Mouse (Mus musculus): ENCODE data around the gene Cd82. TPM values are rescaled to one million over a fixed set of nuclear protein-coding genes. Genes with fewer than 3 reads are reported as not detected.
A peak's percentile ranks its signal among the peaks of the same experiment; 100 is the strongest.

The Cd82 gene
- total RNA-seq, 2 experiments from 2014 or later: 44.1 to 47.5 TPM

DNA sequence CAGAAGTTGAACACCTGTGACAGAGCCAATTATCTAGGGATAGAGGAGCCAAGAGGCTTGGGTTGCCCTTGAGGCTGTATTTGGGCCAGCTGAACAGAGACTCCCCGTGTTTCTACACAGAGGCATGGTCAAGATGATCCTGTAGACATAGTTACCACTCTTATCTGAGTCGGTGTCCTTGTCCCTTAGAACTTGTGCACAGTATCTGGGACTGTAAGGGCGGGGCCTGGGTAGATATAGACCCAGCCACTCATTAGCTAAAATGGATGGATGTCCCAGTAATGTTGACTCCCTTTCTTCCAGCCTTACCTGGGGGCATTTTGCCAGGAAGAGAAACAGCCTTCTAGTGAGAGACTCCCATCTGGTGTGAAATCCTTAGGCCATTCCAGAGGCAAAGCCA lies 3.4 kb upstream of the Cd82 start:
- no peak for DNase-seq

DNA sequence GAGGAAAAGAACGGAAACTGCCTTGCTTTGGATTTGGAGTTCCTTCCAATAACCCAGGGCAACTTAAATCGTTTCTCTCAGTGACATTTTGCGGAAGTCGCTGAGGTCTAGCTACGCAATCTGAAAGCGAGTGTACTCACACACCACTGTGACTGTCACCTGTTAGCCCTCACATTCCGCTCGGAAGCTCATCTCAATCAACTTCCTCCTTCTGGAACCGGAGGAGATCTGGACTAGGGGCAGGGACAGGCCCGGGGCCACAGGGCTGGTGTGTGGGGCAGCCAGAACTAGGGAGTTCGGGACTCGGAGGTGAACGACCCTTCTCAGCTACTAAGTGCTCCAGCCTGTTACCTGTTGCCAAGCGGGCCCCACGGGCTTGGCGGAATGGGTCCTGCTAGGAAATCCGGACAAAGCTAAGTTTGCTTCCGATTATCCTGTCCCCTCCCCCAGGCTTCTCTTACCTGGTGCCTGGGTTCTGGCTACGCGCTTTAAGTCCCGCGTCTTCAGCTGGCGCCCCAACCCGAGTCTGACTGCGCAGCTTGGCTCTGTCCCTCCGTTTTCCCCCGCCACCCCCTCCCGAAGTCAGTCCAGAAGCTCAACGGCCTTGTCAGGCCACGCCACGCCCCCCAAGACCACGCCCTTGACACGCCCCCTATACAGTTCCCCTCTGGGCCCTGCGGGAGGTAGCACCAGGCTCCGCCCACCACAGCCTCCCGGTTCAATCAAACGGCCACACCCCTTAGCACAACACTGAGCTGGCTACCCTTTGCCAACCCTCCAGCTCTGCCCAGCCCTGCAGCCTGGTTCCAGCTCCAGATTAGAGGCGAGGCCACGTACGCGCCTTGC lies 848 bp downstream of the Cd82 start:
- DNase-seq: peak; percentile 99

DNA sequence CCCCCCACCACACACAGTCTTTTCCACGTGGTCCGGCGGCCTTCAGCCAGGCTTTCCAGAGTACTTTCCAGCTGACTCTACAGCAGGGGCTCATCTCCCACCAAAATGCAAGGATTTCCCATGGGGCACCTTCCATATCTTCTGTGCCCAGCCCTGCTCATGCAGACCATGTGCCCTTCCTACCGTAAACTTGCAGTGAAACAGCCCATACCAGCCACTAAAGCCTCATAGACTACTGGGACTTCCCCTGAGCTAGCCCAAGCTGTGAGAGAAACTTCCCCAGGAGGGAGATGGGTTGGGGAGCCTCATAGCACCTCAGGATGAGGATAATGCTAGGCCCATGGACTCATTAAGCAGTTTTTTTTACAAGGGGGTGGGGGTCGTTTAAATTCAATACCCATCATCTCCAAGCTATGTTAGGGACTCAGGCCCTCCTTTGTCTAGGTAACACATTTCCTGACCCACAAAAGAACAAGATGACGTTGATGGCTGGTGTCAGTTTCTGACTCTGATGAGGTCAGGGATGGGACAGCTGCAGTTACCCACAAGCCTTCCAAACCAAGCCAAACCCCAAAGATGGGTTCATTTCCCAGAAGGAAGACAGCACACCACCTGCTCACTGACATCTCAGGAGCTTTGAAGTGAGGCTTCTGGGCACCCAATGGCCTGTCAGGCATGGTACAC lies 2.0 kb downstream of the Cd82 start:
- no peak for DNase-seq

DNA sequence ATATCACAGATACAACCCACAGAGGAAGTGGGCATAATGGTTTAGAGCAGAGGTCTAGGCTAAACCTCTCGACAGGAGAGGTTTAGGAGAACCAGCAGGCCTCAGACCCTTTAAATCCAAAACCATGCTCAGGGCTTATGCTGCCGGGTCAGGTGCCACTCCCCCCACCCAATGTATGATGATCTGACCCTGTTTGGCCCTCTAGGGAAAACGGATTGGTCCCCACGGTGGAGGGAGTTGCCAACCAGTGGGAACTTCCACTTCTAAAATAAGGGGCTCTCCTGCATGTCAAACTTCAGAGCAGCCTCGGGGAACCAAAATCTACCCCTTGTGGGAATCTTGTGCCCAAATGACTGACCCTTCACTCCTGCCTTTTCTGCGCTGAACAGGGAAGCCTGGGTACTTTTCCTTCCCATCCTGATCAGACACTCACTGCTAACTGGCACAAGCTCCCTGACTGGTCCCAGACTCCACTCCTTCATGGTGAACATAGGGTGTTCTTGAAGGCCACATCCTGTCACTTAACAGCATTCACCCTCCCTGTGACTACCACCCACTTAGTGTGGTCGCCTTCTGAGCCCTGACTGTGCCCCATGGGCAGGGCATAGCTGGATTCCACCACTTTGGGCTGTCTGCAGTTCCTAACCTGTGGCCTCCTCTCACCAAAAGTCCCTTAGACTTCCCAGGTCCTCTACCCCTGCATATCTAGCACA lies 3.6 kb downstream of the Cd82 start:
- no peak for DNase-seq

DNA sequence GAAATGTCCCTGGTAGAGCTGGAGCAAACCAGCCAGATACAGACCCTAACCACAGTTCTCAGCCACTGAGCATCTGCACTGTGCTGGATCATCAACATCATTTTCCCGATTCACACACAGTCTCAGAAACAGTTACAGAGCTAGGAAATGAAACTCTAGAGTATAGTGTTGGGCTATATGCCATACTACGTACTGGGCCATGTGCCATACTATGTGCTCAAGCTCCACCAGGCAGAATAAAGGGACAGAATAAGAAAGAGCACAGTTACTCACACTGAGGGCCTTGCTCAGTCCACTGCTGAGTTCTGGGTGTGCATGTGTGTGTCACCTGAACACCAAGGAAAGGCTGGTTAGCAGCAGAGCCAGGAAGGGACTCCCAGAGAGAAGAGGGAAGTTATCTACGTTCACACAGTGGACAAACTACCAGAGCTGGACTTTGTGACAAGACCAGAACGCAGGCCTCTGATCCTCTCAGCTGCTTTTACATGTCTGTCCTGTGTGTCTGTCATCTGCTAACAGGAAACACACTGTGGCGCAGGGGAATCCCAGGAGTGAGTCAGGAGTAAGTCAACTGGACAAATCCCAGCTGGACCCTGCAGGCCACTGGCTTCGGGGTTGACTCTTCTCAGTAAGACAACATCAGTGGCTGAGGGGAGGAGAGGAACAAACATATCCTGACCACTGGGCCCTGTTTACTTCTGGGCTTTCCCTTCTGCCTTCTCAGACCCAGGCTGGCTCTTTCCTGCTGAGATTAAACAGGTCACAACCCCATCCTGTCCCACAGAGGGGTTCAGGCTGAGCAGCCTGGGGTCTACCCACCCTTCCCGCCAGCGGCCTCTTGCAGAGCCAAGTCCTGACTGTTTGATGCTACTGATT lies 4.4 kb downstream of the Cd82 start:
- DNase-seq: no peak

DNA sequence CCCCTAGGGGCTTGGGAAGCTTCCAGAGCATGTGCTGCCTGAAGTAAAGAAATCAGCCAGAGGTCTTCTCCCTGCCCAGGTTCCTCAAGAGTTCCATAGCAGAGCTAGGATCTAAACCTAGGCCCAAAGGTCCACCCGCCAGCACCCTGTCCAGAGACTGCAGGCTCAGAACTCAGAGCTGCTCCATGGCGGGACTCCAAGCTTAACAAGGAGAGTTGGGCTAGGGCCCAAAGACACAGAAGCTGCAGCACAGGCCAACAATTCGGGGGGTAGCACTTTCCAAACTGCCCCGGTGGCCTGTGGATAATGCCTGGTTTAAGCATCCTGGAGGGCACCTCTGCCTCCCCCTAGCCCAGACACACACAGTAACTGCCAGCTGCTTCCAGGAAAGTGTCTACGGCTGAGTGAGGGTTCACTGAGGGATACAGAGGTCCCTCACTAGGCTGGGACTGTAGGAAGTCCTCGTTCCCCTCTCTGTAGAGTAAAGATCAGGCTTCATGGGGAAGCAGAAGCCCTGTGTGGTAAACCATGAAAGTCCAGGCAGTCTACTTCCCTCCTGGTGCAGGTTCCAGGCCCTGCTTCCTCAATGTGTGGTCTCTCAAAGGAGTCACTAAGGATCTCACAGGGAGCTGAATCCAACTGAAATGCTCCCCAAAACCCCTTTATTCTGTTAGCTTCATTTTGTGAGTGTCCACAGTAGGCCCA lies 5.4 kb downstream of the Cd82 start:
- no peak for DNase-seq

DNA sequence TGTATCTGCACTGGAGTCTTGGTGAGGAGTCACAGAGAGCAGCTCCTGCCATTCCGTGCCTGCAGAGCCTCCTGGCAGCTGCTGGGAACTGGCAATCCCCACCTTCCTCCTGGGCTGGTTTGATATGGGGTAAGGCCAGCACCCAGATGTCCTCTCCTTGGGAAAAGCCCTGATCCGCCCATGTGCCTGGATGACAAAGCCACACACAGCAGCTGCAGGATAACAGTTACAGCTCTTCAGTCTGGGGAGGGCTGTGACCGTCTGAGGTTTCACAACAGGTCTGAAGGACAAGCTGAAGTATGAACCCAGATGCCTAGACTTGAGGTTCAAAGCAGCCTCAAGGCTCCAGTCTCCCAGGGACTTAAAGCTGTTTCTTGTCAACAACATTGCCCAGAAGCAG lies 6.8 kb downstream of the Cd82 start:
- DNase-seq: peak; percentile 43

DNA sequence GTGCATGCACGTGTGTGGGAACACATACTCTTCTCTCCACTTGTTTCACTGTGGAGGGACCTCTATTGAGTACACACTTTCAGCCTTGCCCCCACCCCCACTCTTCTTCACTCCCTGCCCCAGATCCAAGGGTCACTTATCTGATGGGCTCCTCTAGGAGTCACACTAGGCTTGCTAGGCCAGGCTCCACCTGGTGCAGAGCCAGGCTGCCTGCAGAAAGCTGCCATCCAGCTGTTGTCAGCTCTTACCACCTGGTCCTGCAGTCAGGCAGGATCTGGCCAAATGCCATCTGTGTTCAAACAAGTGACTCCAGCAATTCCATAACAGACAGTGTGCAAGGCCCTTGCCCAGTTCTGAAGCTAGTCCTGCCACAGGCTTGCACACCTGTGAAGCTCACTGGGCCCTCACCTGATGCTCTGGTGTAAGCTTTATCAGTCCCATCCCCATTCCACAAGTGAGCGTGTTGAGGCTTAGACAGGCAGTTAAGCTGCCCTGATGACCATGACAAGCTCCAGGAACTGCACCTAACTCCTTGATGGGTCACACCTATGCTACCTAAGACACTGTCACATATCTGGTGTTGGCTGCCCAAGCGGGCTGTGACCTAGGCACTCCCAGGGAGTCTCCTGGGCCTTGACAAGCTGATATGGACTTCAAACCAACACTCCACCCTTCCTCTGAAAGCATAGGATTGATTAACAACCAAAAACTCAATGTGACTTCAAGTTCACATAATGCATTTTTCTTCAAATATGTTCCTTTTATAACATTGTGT lies 7.9 kb downstream of the Cd82 start:
- DNase-seq: peak; percentile 47

DNA sequence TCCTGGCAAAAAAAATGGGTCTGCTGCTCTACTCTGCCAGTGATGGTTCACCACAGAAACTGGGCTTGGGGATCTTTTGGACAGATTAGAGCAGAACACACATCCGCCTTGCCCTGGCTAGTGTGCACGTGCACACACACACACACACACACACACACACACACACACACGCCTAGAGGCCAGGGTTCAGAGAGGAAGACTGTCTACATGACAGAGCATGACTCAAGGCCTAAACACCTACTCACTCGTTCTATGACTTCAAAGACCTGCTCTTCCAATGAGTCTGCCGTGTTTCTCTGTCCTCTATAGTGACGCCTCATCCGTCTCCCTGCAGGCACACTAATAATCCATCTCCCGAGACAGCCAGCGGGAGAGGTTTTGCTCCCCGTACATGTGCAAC lies 8.6 kb downstream of the Cd82 start:
- no peak for DNase-seq

DNA sequence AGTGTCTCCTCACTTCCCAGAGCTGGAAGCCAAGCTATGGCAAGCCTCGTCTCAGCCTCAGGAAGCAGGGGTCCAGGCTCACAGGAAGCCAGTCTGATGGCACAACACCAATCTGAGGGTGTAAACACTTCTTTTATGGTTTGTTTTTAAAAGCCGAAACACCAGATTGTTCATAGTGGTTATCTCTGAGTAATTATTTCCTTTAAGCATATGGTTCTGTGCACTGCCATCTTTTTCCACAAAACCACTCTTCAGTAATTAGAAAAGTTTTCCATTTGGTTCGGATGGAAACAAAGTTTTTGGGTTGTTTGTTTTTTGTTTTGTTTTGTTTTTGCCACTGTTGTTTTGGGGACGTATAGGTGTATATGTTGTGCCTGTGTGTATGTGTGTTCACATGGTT lies 9.9 kb downstream of the Cd82 start:
- no peak for DNase-seq

DNA sequence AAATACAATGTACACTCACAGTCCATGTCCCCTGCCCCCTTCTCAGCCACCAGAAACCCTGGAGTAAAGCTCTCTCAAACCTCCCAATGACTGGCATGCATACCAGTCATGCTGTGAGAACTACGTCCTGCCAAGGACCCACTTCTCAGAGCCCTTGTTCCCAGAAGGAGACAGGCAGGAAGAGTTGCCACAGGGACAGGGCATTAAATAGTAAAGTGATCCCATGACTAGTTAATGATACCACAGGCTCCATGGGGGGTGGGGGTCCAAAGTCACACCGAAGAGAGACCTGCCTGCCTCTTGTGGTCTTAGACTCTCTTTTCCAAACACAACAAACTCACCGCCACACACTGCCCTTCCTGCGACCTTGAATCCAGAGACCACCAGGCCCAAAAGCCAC lies 10.4 kb downstream of the Cd82 start:
- no peak for DNase-seq

DNA sequence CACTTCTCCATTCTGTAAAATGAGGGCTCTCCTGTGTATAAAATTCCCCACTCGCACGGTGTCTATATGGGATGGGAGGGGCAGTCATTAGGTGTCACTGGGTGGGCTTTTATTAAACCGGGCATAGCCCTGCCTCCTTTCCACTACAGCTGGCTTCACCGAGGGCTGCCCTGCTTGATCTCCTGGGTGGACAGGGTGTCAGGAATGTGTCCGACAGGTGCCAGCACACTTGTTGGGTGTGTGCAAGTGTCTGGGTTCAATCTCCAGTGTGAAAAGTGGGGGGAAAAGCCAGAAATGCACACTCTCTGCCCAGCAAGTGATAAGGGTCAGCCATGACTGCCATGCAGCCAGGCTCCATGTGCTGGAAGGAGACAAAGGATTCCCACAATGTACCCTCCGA lies 10.9 kb downstream of the Cd82 start:
- no peak for DNase-seq

DNA sequence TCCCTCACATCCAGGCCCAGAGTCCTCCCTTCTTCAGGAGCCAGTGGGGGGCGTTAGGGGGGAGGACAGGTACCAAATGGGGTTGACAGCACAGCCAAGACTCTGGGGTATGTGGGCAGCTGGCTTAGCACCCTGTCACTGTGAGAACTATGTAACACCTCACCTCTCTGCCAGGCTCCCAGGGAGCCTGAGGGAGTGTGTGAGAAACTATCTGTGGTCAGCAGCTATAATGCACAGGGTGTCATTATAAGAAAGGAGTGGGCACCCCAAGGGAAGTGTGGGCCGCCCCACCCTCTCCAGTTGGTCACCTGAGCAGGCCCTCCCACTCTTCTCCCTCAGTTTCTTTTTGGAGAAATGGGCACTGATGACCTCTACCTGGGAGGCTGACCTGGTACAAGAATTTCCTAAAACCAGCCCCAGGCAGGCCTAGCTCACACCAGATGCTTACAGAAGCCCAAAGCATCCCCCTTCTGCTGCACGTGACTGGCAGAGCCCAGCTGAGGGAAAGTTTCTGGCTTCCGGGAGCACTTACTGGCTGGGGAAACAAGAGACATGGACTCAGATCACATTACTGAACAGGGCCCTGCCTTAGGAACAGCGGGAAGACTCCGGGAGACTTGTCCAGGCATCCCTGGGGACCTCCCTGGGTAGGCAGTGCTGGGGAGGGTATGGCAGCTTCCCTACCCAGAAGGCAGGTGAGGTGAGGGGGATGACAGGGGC lies 11.6 kb downstream of the Cd82 start:
- no peak for DNase-seq

DNA sequence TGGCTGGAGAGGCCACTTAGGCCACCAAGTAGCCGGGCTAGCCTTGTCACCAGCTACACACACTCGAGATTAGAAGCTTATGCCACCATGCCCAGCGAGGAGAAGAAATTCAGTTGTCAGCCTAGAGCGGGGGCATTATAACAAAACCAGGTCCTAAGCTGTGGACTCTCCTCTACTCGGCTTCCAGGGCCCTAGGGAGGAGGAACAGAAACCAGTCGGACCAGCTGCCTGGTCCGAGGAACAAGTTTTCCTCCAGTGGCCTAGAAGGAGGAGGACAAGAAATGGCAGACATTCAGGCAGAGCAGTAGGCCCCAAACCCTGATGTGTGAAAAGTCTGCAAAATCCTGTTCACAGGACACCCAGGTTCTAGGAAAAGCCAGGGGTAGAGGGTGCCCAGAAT lies 12.2 kb downstream of the Cd82 start:
- no peak for DNase-seq

DNA sequence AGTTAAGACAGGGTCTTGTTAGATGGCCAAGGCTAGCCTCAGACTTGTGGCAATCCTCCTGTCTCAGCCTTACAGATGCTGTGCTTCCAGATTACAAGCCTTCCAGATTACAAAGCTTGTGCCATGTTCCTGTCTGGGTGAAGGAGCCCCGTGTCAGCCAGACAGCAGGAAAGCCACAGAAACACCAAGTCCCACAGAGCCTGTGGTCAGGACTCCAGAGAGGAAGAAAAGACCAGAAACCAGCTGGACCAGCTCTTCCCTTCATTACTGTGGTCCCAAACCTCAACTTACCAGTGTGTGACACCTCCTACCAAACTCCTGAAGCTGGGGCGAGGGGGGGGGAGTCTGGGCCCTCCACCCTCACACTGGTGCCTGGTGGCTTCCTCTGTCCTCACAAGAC lies 13.3 kb downstream of the Cd82 start:
- no peak for DNase-seq

DNA sequence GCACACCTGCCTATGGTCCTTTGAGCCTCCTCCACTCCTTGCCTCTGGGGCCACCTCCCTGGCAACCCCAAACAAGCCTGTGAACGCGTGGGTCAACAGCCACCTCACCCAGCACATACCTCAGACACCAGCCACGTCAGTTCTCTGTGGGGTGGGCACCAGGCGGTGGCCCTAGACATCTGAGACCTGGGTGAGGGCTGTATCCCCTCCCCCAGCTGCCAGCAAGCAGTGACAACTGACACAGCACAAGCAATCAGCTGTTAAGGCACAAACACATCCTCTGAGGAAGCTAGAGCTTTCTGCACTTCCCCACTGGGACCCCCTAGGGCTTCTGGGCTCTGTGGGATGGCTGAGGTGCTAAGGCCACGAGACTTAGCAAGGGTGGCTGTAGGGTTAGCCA lies 14.2 kb downstream of the Cd82 start:
- no peak for DNase-seq

DNA sequence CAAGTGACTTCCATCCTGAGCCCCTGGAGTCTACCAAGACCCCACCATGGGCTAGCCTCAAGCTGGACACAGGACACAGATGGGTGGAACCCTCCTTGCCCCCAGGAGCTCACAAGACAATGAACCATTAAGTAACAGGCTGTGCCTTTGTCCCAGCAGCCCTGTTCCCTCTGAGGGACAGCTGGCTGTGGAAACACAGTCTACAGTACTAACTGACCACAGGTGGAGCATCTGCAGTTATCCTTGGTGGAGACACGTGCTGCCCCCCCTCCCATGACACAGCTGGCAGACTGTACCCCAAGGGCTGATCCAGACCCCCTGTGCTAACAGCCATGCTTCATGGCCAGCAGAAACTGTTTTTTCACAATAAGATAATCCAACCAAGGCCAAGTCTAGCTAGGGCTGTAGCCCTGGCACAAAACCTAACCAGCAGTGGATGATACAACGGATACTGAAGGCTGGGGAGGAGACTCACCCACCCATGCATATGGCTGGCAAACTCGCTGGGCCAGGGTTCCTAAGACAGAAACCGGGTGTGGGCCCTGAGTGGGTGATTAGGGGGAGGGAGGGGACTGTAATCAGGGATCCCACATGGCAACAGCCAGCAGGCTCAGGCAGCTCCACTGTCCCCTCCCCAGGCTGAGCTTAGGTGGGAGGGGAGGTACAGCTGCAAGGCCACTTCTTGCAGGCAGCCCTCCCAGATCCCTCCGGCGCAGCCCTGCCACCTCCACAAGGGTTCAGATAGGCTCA lies 15.3 kb downstream of the Cd82 start:
- no peak for DNase-seq

DNA sequence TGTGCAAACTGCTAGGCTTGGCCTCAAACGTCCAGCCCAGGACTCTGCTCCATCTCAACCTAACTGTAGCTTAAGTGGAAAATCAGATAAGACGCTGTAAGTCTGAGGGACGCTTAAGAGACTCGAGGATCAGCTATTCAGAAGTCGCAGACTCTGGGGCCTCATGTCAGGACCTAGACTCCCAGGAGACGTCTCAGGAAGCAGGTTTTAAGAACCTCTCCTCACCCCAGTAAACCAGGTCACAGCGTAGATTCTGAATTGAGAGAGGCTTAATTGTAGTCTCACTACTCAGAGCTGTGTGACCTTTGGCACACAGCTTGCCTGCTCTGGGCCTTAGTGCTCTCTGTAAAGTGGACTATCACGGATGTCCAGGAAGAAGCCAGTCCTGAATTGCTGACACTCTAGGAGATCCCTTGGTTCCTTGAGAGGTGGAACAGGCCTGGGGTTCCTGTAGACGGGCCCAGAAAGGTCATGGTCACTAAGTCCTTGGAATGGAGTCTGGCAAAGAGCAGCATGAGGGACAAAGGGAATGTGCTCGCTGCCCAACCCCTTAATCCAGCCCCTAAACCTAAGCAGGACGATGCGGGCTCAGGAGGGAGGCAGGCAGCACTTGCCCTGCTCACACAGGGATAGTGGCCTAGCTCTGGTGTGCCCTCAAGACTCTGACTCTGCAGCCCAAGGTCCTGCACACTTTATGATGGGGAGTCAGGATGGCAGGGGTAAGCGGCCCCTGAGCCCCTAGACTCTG lies 16.2 kb downstream of the Cd82 start:
- peak; percentile 31 for DNase-seq

DNA sequence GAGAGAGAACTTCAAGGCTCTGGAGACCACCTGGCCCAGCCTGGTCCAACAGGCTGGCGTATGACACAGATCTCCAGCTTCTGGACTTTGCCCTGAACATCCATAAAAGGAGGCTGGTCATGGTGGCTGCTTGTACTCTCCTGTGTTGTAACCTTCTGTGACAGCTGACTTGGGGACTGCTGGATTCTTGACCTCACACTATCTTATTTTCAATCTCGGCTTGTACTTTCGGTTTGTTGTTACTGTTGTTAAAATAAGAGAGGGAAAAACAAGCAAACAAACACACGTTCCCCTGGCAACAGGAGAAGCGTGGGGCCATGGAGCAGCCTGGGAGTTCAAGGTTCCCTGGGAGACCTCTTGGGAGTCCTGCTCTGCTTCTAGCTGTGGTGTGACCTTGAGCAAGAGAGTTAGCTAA lies 17.7 kb downstream of the Cd82 start:
- DNase-seq: no peak

All from adrenal gland, postnatal 10 days (tissue).